Mouse (Mus musculus): Measurements from ENCODE around the gene Slc46a3. TPM values are rescaled to one million over a fixed set of nuclear protein-coding genes. Genes with fewer than 3 reads are reported as not detected.

Slc46a3 gene
- polyA plus RNA-seq, 1 experiment from 2014 or later: 7.3 TPM

DNA sequence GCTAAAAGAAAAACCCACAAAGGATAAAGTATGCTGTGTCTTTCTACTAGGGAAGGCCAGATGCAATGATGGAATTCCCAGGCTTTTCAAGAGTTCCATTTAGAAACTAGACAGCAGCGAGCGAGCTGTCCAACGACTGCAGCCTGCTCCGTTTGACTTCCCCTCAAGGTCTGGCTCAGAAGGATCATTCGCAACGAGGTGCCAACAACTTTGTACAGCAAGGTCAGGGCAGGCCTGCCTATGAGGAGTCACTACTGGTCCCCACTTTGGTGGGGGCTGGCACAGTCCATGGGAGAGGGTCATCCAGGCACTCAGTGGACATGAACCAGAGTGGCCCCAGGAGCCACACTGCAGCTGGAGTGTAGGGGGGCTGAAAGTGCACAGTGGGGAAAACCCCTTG is 11.0 kb downstream of the Slc46a3 start:
- Histone ChIP-seq H3K9ac (ENCODE audit: low read length) (no peak overlapping the region), H3K4me3 (replicated peaks; ENCODE audit: low read length) (no peak overlapping the region), H3K9me3 (replicated peaks; ENCODE audit: control insufficient read depth, low read length) (0 out of 2 replicates have a peak, but pooled peaks cover 3% of the 10 kb centered on the region), H3K27ac (ENCODE audit: low read length) (no peak overlapping the region), H3K4me1 (ENCODE audit: control insufficient read depth, insufficient read depth, low read length) (no peaks in the 10 kb centered on the region), H3K36me3 (ENCODE audit: control insufficient read depth, insufficient read depth, low read length) (peaks cover 4% of the 10 kb centered on the region; the same call in 1 of the 2 replicates), H3K27me3 (ENCODE audit: control insufficient read depth, insufficient read depth, low read length) (no peaks in the 10 kb centered on the region), H3K4me2 (ENCODE audit: low read depth, low read length) (no peak overlapping the region)
- ATAC-seq (ENCODE audit: insufficient read depth, low FRiP score): no peak
- 81% methylated on average over 6 of the region's 6 CpGs for WGBS

DNA sequence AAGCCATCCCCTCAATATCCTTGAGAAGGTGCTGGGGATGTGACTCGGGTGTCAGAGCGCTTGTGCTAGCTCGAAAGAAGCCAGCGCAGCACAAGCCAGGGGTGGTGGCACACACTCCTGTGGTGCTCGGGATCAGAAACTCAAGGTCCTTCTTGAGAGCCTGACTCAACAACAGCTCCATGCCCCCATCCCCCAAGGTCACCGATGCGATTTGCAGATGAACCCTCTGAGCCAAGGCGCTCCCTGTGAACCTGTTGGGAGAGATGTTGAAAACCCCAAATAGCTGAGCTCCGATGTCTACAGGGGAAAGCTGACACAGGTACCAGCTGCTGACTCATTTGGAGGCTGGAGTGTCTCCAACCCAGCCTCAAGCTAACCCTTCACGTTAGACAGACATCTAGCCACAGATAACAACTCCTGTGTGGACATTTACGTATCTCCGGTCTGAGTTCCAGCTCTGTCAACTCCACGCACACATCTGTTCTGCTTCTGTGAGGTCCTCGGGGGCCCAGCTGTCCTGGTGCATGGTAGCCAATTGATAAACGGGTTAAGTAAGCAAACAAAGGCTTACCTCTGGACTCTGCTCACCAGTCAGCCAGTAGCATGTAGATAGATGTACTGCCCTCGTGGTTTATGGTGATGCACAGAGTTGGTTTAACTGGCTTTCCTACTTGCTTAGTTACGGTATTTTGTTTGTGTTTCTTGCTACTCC is 14.5 kb downstream of the Slc46a3 start:
- WGBS: 74% methylated on average over 17 of the region's 17 CpGs

DNA sequence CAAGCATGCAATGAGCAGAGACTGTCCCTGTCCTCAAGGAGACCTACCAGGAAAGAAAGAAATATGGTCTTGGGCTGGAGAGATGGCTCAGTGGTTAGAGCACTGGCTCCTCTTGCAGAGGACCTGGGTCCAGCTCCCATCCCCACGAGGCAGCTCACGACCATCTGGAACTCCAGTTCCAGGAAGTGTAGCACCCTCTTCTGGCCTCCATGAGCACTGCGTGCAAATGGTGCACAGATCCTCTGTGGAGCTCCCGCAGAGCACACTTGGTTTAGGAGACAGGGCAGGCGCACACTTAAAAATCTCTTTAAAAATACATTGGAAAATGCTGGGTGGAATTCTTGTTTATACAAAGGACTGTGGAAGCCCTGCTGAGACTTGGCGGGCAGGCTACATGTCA is 17.1 kb downstream of the Slc46a3 start:
- Histone ChIP-seq H3K36me3 (ENCODE audit: control insufficient read depth, insufficient read depth, low read length) (peaks cover 18% of the 10 kb centered on the region), H3K4me2 (ENCODE audit: low read depth, low read length) (no peak overlapping the region), H3K4me3 (replicated peaks; ENCODE audit: low read length) (no peak overlapping the region), H3K9ac (ENCODE audit: low read length) (no peak overlapping the region), H3K27ac (ENCODE audit: low read length) (no peak overlapping the region), H3K4me1 (ENCODE audit: control insufficient read depth, insufficient read depth, low read length) (no peaks in the 10 kb centered on the region), H3K27me3 (ENCODE audit: control insufficient read depth, insufficient read depth, low read length) (no peaks in the 10 kb centered on the region), H3K9me3 (replicated peaks; ENCODE audit: control insufficient read depth, low read length) (no peaks in the 10 kb centered on the region)
- no peak for ATAC-seq (ENCODE audit: insufficient read depth, low FRiP score)
- WGBS: 87% methylated on average over 6 of the region's 6 CpGs

More for the DNA sequence above, 14.5 kb downstream of the Slc46a3 start:
- no peak overlapping the region for H3K9ac ChIP-seq (ENCODE audit: low read length)
- no peak for ATAC-seq (ENCODE audit: insufficient read depth, low FRiP score)
- H3K36me3 ChIP-seq (ENCODE audit: control insufficient read depth, insufficient read depth, low read length): peaks cover 18% of the 10 kb centered on the region
- H3K9me3 ChIP-seq (replicated peaks; ENCODE audit: control insufficient read depth, low read length): no peaks in the 10 kb centered on the region
- H3K27ac ChIP-seq (ENCODE audit: low read length): no peak overlapping the region
- H3K4me2 ChIP-seq (ENCODE audit: low read depth, low read length): no peak overlapping the region
- H3K4me1 ChIP-seq (ENCODE audit: control insufficient read depth, insufficient read depth, low read length): no peaks in the 10 kb centered on the region
- no peak overlapping the region for H3K4me3 ChIP-seq (replicated peaks; ENCODE audit: low read length)
- H3K27me3 ChIP-seq (ENCODE audit: control insufficient read depth, insufficient read depth, low read length): no peaks in the 10 kb centered on the region

DNA sequence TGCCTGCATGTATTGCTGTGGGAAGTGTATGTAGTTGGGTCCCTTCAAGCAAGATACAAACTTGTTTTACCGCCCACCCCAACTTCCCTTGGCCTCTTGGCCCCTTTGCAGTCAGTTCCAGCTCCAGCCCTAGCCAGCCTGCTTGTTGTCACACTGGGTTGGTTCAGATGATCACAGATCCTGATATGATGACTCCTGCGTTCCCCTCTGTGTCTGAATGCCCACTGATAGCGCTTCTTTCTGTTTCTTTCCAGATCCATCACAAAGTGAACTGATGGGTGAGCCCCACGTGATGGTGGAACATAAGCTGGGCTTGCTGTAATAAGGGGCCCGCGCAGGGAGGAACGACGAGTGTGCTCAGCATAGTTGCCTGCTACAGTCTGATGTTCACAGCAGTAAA is 19.4 kb downstream of the Slc46a3 start:
- Histone ChIP-seq H3K9ac (ENCODE audit: low read length) (no peak overlapping the region), H3K36me3 (ENCODE audit: control insufficient read depth, insufficient read depth, low read length) (peaks cover 19% of the 10 kb centered on the region), H3K27ac (ENCODE audit: low read length) (no peak overlapping the region), H3K4me1 (ENCODE audit: control insufficient read depth, insufficient read depth, low read length) (no peaks in the 10 kb centered on the region), H3K4me2 (ENCODE audit: low read depth, low read length) (no peak overlapping the region), H3K9me3 (replicated peaks; ENCODE audit: control insufficient read depth, low read length) (no peaks in the 10 kb centered on the region), H3K27me3 (ENCODE audit: control insufficient read depth, insufficient read depth, low read length) (no peaks in the 10 kb centered on the region), H3K4me3 (replicated peaks; ENCODE audit: low read length) (no peak overlapping the region)
- no peak for ATAC-seq (ENCODE audit: insufficient read depth, low FRiP score)
- 90% methylated on average over 8 of the region's 8 CpGs for WGBS

DNA sequence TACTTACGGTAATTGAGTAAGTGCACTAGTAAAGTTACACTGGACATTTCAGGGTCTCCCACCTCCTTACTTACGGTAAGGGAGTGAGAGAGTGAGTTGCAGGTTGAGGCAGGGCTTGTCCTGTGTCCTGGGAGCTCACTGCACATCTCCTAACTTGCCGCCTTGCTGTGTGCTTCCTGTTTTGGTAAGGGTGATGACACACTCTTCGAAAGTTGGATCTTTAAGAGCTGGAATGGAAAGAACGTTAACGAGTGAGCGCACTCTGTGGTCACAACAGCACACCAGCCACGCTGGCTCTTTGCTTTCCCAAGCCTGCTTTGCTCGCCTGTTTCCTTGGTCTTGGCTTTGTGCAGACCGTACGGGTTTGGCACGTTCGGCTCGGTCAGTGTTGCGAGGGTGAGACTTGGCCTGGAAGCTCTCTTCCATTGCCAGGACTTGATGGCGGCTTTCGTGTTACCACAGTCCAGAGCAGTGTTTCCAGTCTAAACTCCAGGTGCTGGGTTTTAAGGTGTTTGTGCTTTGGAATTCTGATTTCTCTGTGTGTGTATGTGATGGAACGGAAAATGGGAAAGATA is 20.0 kb downstream of the Slc46a3 start:
- 90% methylated on average over 18 of the region's 18 CpGs for WGBS
- no peak overlapping the region for H3K4me2 ChIP-seq (ENCODE audit: low read depth, low read length)
- no peak overlapping the region for H3K4me3 ChIP-seq (replicated peaks; ENCODE audit: low read length)
- ATAC-seq (ENCODE audit: insufficient read depth, low FRiP score): no peak
- peaks cover 19% of the 10 kb centered on the region for H3K36me3 ChIP-seq (ENCODE audit: control insufficient read depth, insufficient read depth, low read length)
- H3K27me3 ChIP-seq (ENCODE audit: control insufficient read depth, insufficient read depth, low read length): no peaks in the 10 kb centered on the region
- H3K27ac ChIP-seq (ENCODE audit: low read length): no peak overlapping the region
- H3K4me1 ChIP-seq (ENCODE audit: control insufficient read depth, insufficient read depth, low read length): no peaks in the 10 kb centered on the region
- H3K9me3 ChIP-seq (replicated peaks; ENCODE audit: control insufficient read depth, low read length): no peaks in the 10 kb centered on the region
- H3K9ac ChIP-seq (ENCODE audit: low read length): no peak overlapping the region

DNA sequence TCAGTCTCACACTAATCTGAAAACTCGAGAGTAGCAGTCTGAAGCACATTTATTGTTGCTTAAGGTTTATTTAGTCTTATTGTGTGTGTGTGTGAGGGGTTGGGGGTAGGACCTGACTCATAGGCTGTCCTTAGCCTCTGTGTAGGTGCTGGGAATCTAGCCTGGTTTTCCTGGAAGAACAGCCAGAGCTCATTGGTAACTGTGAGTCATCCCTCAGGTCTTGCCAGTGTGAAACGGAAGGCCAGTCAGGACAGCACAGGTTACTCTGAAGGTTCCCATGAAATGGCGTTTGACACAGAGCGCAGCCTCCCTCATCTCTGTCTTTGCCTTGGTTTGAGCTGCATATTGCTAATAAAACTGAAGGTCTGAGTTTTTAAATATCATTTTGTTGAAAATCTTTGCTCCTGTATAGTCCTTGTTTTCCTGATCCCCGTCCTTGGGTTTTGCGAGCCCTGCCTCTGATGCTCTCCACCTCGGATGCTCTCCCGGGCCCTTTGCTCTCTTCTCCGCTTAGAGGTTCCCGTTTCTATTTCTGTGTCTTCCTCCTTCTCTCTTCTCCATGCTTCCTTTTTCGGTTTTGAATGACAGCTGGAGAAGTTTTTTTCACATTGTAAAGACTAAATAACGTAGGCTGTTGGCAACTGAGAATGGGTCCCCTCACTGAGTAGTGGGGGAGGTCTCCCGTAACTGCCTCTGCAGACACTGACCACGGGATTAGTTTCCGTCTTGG is 23.4 kb downstream of the Slc46a3 start:
- no peak overlapping the region for H3K4me3 ChIP-seq (replicated peaks; ENCODE audit: low read length)
- H3K4me1 ChIP-seq (ENCODE audit: control insufficient read depth, insufficient read depth, low read length): no peaks in the 10 kb centered on the region
- no peak overlapping the region for H3K4me2 ChIP-seq (ENCODE audit: low read depth, low read length)
- H3K27ac ChIP-seq (ENCODE audit: low read length): no peak overlapping the region
- no peaks in the 10 kb centered on the region for H3K27me3 ChIP-seq (ENCODE audit: control insufficient read depth, insufficient read depth, low read length)
- WGBS: 87% methylated on average over 15 of the region's 15 CpGs
- no peaks in the 10 kb centered on the region for H3K9me3 ChIP-seq (replicated peaks; ENCODE audit: control insufficient read depth, low read length)
- ATAC-seq (ENCODE audit: insufficient read depth, low FRiP score): no peak
- H3K9ac ChIP-seq (ENCODE audit: low read length): no peak overlapping the region
- peaks cover 11% of the 10 kb centered on the region for H3K36me3 ChIP-seq (ENCODE audit: control insufficient read depth, insufficient read depth, low read length)

DNA sequence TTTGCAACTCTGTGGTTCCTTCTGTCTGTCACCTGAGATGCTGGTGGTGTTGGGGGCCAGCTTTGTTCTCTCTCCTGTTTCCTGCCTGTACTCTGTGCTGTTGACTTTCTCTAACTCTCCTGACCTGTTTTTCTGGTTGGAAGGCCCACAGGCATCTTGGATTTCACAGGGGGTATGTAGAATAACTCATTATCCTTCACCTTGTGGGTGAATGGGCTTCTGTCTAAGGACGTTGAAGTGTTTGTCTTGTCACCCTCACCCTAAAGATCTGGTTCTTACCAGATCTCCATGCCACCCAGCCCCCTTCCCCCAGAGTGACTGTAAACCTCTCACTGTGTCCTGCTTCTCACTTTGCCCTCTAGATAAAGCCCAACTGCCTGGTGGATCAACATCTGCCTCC is 24.3 kb downstream of the Slc46a3 start:
- no peaks in the 10 kb centered on the region for H3K4me1 ChIP-seq (ENCODE audit: control insufficient read depth, insufficient read depth, low read length)
- no peak for ATAC-seq (ENCODE audit: insufficient read depth, low FRiP score)
- H3K36me3 ChIP-seq (ENCODE audit: control insufficient read depth, insufficient read depth, low read length): peaks cover 10% of the 10 kb centered on the region
- H3K9ac ChIP-seq (ENCODE audit: low read length): 0 out of 2 replicates have a peak overlapping the region, but pooled peaks have one; percentile 6
- H3K4me2 ChIP-seq (ENCODE audit: low read depth, low read length): no peak overlapping the region
- H3K9me3 ChIP-seq (replicated peaks; ENCODE audit: control insufficient read depth, low read length): no peaks in the 10 kb centered on the region
- WGBS: 68% methylated on average over 1 of the region's 1 CpGs
- peak overlapping the region; percentile 74 for H3K27ac ChIP-seq (ENCODE audit: low read length)
- no peaks in the 10 kb centered on the region for H3K27me3 ChIP-seq (ENCODE audit: control insufficient read depth, insufficient read depth, low read length)
- H3K4me3 ChIP-seq (replicated peaks; ENCODE audit: low read length): no peak overlapping the region

DNA sequence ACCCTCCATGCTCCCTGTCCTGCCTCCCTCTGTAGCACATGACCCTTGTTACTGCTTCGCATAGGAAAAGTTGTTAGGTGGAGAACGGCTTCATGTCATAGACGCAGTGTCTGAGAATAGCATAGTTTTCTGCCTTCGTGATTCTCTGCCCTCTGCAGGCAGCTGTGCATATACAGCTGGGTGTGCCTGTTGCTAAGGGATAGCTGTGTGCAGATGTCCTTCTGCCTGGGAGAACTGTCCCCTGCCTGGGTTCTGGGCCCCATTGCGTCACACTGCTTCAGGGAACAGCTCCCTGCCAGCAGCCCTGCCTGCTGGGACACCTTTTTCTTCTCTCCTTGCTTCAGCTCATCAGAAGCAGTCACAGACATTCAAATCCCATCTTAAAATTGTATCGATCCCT is 25.0 kb downstream of the Slc46a3 start:
- no peak; the same call in 1 of the 2 replicates for ATAC-seq (ENCODE audit: insufficient read depth, low FRiP score)
- H3K9ac ChIP-seq (ENCODE audit: low read length): no peak overlapping the region
- H3K4me3 ChIP-seq (replicated peaks; ENCODE audit: low read length): no peak overlapping the region
- H3K9me3 ChIP-seq (replicated peaks; ENCODE audit: control insufficient read depth, low read length): no peaks in the 10 kb centered on the region
- no peaks in the 10 kb centered on the region for H3K4me1 ChIP-seq (ENCODE audit: control insufficient read depth, insufficient read depth, low read length)
- H3K27ac ChIP-seq (ENCODE audit: low read length): peak overlapping the region; percentile 74
- no peak overlapping the region for H3K4me2 ChIP-seq (ENCODE audit: low read depth, low read length)
- no peaks in the 10 kb centered on the region for H3K27me3 ChIP-seq (ENCODE audit: control insufficient read depth, insufficient read depth, low read length)
- peaks cover 10% of the 10 kb centered on the region for H3K36me3 ChIP-seq (ENCODE audit: control insufficient read depth, insufficient read depth, low read length)
- 82% methylated on average over 6 of the region's 6 CpGs for WGBS

DNA sequence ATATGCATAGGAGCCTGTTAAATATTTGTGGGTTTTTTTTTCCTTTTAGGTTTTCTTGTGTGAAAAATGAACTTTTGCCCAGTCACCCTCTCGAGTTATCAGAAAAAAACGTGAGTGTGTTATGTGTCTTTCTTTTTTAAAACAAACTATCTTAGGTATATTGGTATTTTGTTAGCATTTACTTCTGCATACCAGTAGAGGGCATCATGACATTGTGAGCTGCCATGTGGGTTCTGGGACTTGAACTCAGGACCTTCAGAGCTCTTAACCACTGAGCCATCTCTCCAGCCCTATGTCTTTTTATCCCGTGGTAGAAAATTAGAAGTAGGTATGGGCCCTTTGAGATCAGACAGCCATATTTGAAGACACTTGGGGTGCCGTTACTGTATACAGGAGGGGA is 25.9 kb downstream of the Slc46a3 start:
- H3K27ac ChIP-seq (ENCODE audit: low read length): no peak overlapping the region
- H3K27me3 ChIP-seq (ENCODE audit: control insufficient read depth, insufficient read depth, low read length): no peaks in the 10 kb centered on the region
- H3K9me3 ChIP-seq (replicated peaks; ENCODE audit: control insufficient read depth, low read length): no peaks in the 10 kb centered on the region
- no peak for ATAC-seq (ENCODE audit: insufficient read depth, low FRiP score)
- peaks cover 18% of the 10 kb centered on the region for H3K36me3 ChIP-seq (ENCODE audit: control insufficient read depth, insufficient read depth, low read length)
- no peak overlapping the region; the same call in 1 of the 2 replicates for H3K9ac ChIP-seq (ENCODE audit: low read length)
- H3K4me3 ChIP-seq (replicated peaks; ENCODE audit: low read length): no peak overlapping the region
- no peak overlapping the region for H3K4me2 ChIP-seq (ENCODE audit: low read depth, low read length)
- 94% methylated on average over 4 of the region's 4 CpGs for WGBS
- no peaks in the 10 kb centered on the region for H3K4me1 ChIP-seq (ENCODE audit: control insufficient read depth, insufficient read depth, low read length)

All from stomach, embryonic 16.5 days (tissue).